Mouse (Mus musculus) liver, postnatal 0 days (tissue): ENCODE data around the gene Slc5a1.

Source experiments
- CTCF ChIP-seq: sonication (generic); IDR thresholded peaks from 2 replicates; pipeline ENCODE4 v1.5.1; 2016; ENCODE audit warnings: antibody characterized with exemption, low read depth
- EP300 ChIP-seq: IDR thresholded peaks from 2 replicates; pipeline ENCODE4 v1.6.1; 2016; ENCODE audit warnings: antibody characterized with exemption, low read depth, mild to moderate bottlenecking

GRCm38 (mm10) chr5:33107778-33108405, 3.9 kb downstream of the Slc5a1 start:
- TF ChIP-seq EP300 = no peak
- no peak for TF ChIP-seq CTCF
